Mouse (Mus musculus): Measurements from ENCODE around the gene Cnnm4.

DNA sequence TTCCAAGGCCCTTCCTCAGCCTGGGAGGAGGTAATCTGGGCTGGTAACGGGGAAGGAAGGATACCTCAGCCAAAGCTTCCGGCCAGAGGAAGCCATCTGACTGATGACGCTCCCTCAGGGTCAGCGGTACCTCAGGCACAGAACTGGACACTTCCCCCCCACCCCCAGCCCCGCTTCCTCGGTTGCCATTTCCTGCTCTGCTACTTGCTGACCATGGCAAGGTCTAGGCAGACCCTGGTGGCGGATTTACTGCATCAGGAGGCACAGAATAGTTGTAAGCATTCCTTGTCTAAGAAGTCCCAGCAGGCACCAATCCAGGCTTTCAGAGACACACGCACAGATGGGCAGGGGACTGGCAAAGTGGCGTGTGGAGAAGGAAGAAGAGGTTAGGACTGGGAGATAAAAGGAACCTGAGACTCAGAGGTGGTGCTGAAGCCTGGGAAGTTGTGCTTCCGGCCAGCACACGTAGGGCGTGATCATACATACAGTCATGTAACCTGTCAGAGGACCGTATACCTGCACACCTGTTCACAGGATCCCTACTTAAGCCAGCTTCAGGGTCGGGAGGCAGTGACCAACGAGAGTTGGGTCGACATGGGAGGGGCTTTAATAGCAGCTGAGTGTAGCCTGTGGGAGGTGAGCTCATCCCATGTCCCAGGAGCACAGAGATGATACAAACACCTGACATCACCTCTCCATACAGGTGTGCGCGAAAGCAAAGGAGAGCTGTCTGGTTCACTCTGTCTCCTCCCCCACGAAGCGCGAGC is 83.4 kb downstream of the Cnnm4 start:
- TF ChIP-seq CTCF (IDR thresholded peaks at IDR 0.05; ENCODE audit: insufficient read depth, low read length) (no peak), POLR2A (IDR thresholded peaks at IDR 0.05; ENCODE audit: borderline replicate concordance, extremely low read depth, low read depth, low read length) (no peak)

Measured in lung, adult 2 months (tissue).